Mouse (Mus musculus): Measurements from ENCODE around the gene Ptpn14. TPM values are rescaled to one million over a fixed set of nuclear protein-coding genes. Genes with fewer than 3 reads are reported as not detected.

Ptpn14 gene
- polyA plus RNA-seq, 1 experiment from 2014 or later, result 4.6 TPM

GRCm38 (mm10) chr1:189782709-189783108 is 54.6 kb downstream of the Ptpn14 start:
- DNase-seq (ENCODE audit: low spot score), result no peak
- Histone ChIP-seq H3K27me3 (ENCODE audit: low read depth, poor library complexity, severe bottlenecking) (peaks cover 32% of the 10 kb centered on the region), H3K4me1 (peaks cover 53% of the 10 kb centered on the region), H3K36me3 (no peaks in the 10 kb centered on the region), H3K27ac (replicated peaks) (no peak overlapping the region), H3K9me3 (replicated peaks) (no peaks in the 10 kb centered on the region), H3K4me3 (no peak overlapping the region)
- 95% methylated on average over 6 of the region's 6 CpGs for WGBS

- no peak overlapping the region for H3K4me3 ChIP-seq
- H3K27ac ChIP-seq (replicated peaks), result no peak overlapping the region
- peaks cover 53% of the 10 kb centered on the region for H3K4me1 ChIP-seq
- WGBS, result 77% methylated on average over 7 of the region's 7 CpGs
- no peaks in the 10 kb centered on the region for H3K9me3 ChIP-seq (replicated peaks)
- peaks cover 50% of the 10 kb centered on the region for H3K27me3 ChIP-seq (ENCODE audit: low read depth, poor library complexity, severe bottlenecking)
- no peak for DNase-seq (ENCODE audit: low spot score)
- H3K36me3 ChIP-seq, result no peaks in the 10 kb centered on the region
These were observed 56.4 kb downstream of the Ptpn14 start for GRCm38 (mm10) chr1:189784503-189784902.

GRCm38 (mm10) chr1:189786707-189787485 is 58.8 kb downstream of the Ptpn14 start:
- Histone ChIP-seq H3K27me3 (ENCODE audit: low read depth, poor library complexity, severe bottlenecking) (peaks cover 64% of the 10 kb centered on the region), H3K4me3 (no peak overlapping the region), H3K4me1 (peaks cover 75% of the 10 kb centered on the region), H3K9me3 (replicated peaks) (no peaks in the 10 kb centered on the region), H3K27ac (replicated peaks) (peak overlapping the region; percentile 43; the same call in 1 of the 2 replicates), H3K36me3 (no peaks in the 10 kb centered on the region)
- 56% methylated on average over 26 of the region's 26 CpGs for WGBS
- peak; percentile 42 for DNase-seq (ENCODE audit: low spot score)

- peaks cover 81% of the 10 kb centered on the region for H3K4me1 ChIP-seq
- no peaks in the 10 kb centered on the region for H3K9me3 ChIP-seq (replicated peaks)
- 0 out of 2 replicates have a peak overlapping the region, but pooled peaks have one; percentile 10 for H3K27ac ChIP-seq (replicated peaks)
- no peaks in the 10 kb centered on the region for H3K36me3 ChIP-seq
- 34% methylated on average over 6 of the region's 6 CpGs for WGBS
- DNase-seq (ENCODE audit: low spot score), result peak; percentile 53
- H3K27me3 ChIP-seq (ENCODE audit: low read depth, poor library complexity, severe bottlenecking), result peaks cover 90% of the 10 kb centered on the region
- no peak overlapping the region for H3K4me3 ChIP-seq
These were observed 61.5 kb downstream of the Ptpn14 start for GRCm38 (mm10) chr1:189789545-189789944.

- no peak overlapping the region for H3K4me3 ChIP-seq
- H3K36me3 ChIP-seq, result no peaks in the 10 kb centered on the region
- no peak overlapping the region for H3K27ac ChIP-seq (replicated peaks)
- no peaks in the 10 kb centered on the region for H3K9me3 ChIP-seq (replicated peaks)
- 76% methylated on average over 7 of the region's 7 CpGs for WGBS
- no peak for DNase-seq (ENCODE audit: low spot score)
- H3K27me3 ChIP-seq (ENCODE audit: low read depth, poor library complexity, severe bottlenecking), result peaks cover 88% of the 10 kb centered on the region
- H3K4me1 ChIP-seq, result peaks cover 74% of the 10 kb centered on the region
These were observed 62.6 kb downstream of the Ptpn14 start for GRCm38 (mm10) chr1:189790666-189791065.

- H3K4me3 ChIP-seq, result no peak overlapping the region
- no peaks in the 10 kb centered on the region for H3K9me3 ChIP-seq (replicated peaks)
- 48% methylated on average over 10 of the region's 10 CpGs for WGBS
- no peak for DNase-seq (ENCODE audit: low spot score)
- no peaks in the 10 kb centered on the region for H3K36me3 ChIP-seq
- no peak overlapping the region for H3K27ac ChIP-seq (replicated peaks)
- H3K4me1 ChIP-seq, result peaks cover 68% of the 10 kb centered on the region
- peaks cover 88% of the 10 kb centered on the region for H3K27me3 ChIP-seq (ENCODE audit: low read depth, poor library complexity, severe bottlenecking)
These were observed 63.6 kb downstream of the Ptpn14 start for GRCm38 (mm10) chr1:189791534-189792217.

GRCm38 (mm10) chr1:189792560-189793195 is 64.6 kb downstream of the Ptpn14 start:
- peaks cover 85% of the 10 kb centered on the region for H3K27me3 ChIP-seq (ENCODE audit: low read depth, poor library complexity, severe bottlenecking)

GRCm38 (mm10) chr1:189798949-189799348 is 70.9 kb downstream of the Ptpn14 start:
- no peak overlapping the region for H3K4me3 ChIP-seq
- 84% methylated on average over 15 of the region's 15 CpGs for WGBS
- no peak for DNase-seq (ENCODE audit: low spot score)
- no peak overlapping the region for H3K27ac ChIP-seq (replicated peaks)
- peaks cover 10% of the 10 kb centered on the region; the same call in 1 of the 2 replicates for H3K36me3 ChIP-seq
- peaks cover 38% of the 10 kb centered on the region for H3K27me3 ChIP-seq (ENCODE audit: low read depth, poor library complexity, severe bottlenecking)
- H3K4me1 ChIP-seq, result peaks cover 31% of the 10 kb centered on the region
- no peaks in the 10 kb centered on the region for H3K9me3 ChIP-seq (replicated peaks)

More at GRCm38 (mm10) chr1:189792560-189793195, 64.6 kb downstream of the Ptpn14 start:
- H3K36me3 ChIP-seq, result no peaks in the 10 kb centered on the region
- H3K9me3 ChIP-seq (replicated peaks), result no peaks in the 10 kb centered on the region
- H3K27ac ChIP-seq (replicated peaks), result no peak overlapping the region
- H3K4me3 ChIP-seq, result no peak overlapping the region
- WGBS, result 91% methylated on average over 14 of the region's 14 CpGs
- no peak for DNase-seq (ENCODE audit: low spot score)
- H3K4me1 ChIP-seq, result peaks cover 65% of the 10 kb centered on the region

- H3K27me3 ChIP-seq (ENCODE audit: low read depth, poor library complexity, severe bottlenecking), result peaks cover 24% of the 10 kb centered on the region
These were observed 72.3 kb downstream of the Ptpn14 start for GRCm38 (mm10) chr1:189800211-189800961.

GRCm38 (mm10) chr1:189801303-189801702 is 73.2 kb downstream of the Ptpn14 start:
- DNase-seq (ENCODE audit: low spot score), result no peak
- Histone ChIP-seq H3K27me3 (ENCODE audit: low read depth, poor library complexity, severe bottlenecking) (peaks cover 16% of the 10 kb centered on the region), H3K9me3 (replicated peaks) (no peaks in the 10 kb centered on the region), H3K36me3 (peaks cover 10% of the 10 kb centered on the region; the same call in 1 of the 2 replicates), H3K4me1 (peaks cover 21% of the 10 kb centered on the region), H3K27ac (replicated peaks) (no peak overlapping the region), H3K4me3 (no peak overlapping the region)
- WGBS, result 84% methylated on average over 4 of the region's 4 CpGs

More at GRCm38 (mm10) chr1:189800211-189800961, 72.3 kb downstream of the Ptpn14 start:
- Histone ChIP-seq H3K36me3 (peaks cover 10% of the 10 kb centered on the region; the same call in 1 of the 2 replicates), H3K27ac (replicated peaks) (no peak overlapping the region), H3K4me3 (no peak overlapping the region), H3K4me1 (peaks cover 25% of the 10 kb centered on the region), H3K9me3 (replicated peaks) (no peaks in the 10 kb centered on the region)
- DNase-seq (ENCODE audit: low spot score), result no peak
- 70% methylated on average over 13 of the region's 13 CpGs for WGBS

GRCm38 (mm10) chr1:189802575-189802974 is 74.5 kb downstream of the Ptpn14 start:
- no peak for DNase-seq (ENCODE audit: low spot score)
- no peak overlapping the region for H3K4me3 ChIP-seq
- H3K4me1 ChIP-seq, result peaks cover 21% of the 10 kb centered on the region
- H3K27ac ChIP-seq (replicated peaks), result no peak overlapping the region
- no peaks in the 10 kb centered on the region for H3K9me3 ChIP-seq (replicated peaks)
- WGBS, result 99% methylated on average over 4 of the region's 4 CpGs
- H3K27me3 ChIP-seq (ENCODE audit: low read depth, poor library complexity, severe bottlenecking), result peaks cover 6% of the 10 kb centered on the region; the same call in 1 of the 2 replicates
- H3K36me3 ChIP-seq, result peaks cover 10% of the 10 kb centered on the region; the same call in 1 of the 2 replicates

GRCm38 (mm10) chr1:189803742-189804141 is 75.7 kb downstream of the Ptpn14 start:
- 94% methylated on average over 11 of the region's 11 CpGs for WGBS
- H3K27ac ChIP-seq (replicated peaks), result no peak overlapping the region
- DNase-seq (ENCODE audit: low spot score), result no peak
- no peaks in the 10 kb centered on the region for H3K9me3 ChIP-seq (replicated peaks)
- H3K4me3 ChIP-seq, result no peak overlapping the region
- H3K27me3 ChIP-seq (ENCODE audit: low read depth, poor library complexity, severe bottlenecking), result no peaks in the 10 kb centered on the region
- H3K36me3 ChIP-seq, result peaks cover 8% of the 10 kb centered on the region; the same call in 1 of the 2 replicates
- peaks cover 21% of the 10 kb centered on the region for H3K4me1 ChIP-seq

Data from midbrain, embryonic 10.5 days (tissue).